Mouse (Mus musculus) left cerebral cortex, postnatal 4 days (tissue): Measurements from ENCODE around the gene Pard6b. TPM values are rescaled to one million over a fixed set of nuclear protein-coding genes. Genes with fewer than 3 reads are reported as not detected.
"Not testable (repeated sequence)": the region's sequence is repeated elsewhere in the genome, so short reads cannot be mapped to it uniquely, and the experiment has no call there.

Experiments
- DNase-seq: peaks from one replicate; pipeline ENCODE4 v3.0.0-alpha.2; 2022
- intact Hi-C: fragments of 180-260 bp; cut with DNase I; formaldehyde crosslinking; loops from one replicate; pipeline ENCODE4 v1.15.1; 2025
- total RNA-seq, 2 experiments: library from RNA; stranded (reverse); gene quantifications; 2 replicates each; pipeline ENCODE4 v1.2.3; 2021

The Pard6b gene
- total RNA-seq, 2 experiments from 2014 or later = 4.3 to 4.9 TPM

GRCm38 (mm10) chr2:168096487-168096886 is 15.7 kb downstream of the Pard6b start:
- no peak for DNase-seq

DNA sequence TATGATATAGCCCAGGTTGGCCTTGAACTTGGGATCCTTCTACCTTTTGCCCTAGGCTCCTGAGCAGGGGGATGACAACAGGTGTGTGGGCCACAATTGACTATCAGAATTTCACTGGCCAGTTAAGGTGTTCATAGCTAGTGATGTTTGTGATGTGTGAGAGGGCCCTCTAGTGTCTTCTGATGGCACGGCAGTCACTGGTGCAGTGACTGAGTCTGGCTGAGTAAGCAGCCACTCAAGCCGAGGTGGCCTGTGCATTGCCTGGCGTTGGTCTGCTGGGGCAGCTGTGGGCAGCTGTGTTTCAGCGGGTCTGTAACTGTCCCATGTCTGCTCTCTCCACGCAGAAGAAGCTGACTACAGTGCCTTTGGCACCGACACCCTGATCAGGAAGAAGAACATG is 17.2 kb downstream of the Pard6b start:
- intact Hi-C loops = no loop called here
- DNase-seq = peak; percentile 54

More at GRCm38 (mm10) chr2:168096487-168096886, 15.7 kb downstream of the Pard6b start:
- intact Hi-C loops = no loop called here

GRCm38 (mm10) chr2:168100008-168100407 is 19.2 kb downstream of the Pard6b start:
- no peak for DNase-seq
- intact Hi-C loops = no loop called here

DNA sequence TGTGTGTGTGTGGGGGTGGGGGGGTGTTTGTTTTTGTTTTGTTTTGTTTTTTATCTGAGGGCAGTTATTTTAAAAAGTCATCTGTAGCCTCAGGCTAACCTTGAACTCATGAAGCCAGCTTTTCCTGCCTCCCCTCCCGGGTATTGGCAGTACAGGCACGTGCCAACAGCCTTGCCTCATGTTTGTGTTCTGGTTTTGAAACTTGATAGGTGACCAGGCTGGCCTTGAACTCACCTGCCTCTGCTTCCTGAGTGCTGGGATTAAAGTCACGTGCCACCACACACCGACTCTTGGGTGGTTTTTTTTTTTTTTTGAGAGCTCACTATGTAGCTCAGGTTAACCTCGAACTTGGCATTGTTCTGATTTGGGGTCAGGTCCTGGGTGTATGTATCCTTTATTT is 21.0 kb downstream of the Pard6b start:
- intact Hi-C loops = no loop called here
- DNase-seq = no peak

- intact Hi-C loops = no loop called here
- no peak for DNase-seq
Observed at GRCm38 (mm10) chr2:168103341-168103740, 22.5 kb downstream of the Pard6b start.

DNA sequence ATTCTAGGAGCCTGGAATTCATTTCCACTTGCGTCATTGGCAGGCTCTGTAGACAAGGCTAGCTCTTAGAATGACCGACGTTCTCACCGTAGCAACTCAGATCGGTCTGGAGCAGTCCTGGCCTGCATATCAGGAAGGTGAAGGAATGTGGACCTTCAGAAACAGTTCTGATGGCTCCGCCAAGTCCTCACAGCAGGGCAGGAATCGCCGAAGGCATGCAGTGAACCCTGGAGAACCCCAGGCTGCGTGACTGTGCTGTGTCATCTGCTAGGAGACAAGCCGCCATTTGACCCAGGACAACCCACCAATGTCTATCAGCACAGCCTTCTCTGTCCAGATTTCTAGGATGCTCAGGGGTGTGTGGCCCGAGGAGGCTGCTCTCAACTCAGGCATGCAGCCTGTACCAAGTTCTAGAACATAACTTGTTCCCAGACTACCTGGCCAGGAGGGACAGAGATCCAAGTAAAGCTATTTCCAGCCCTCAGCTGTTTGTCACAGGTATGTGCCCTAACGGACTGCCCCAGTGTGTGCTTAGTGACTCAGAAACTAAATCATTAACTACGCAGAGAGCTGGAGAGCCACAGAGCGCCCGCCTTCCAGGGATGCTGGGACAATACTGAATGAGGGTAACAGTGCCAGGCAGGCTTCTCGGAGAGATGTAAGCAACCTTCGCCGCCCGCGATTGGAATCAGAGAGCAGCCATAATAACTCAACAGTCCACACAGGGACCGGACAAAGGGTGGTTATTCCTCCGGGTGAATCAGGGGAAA is 23.8 kb downstream of the Pard6b start:
- DNase-seq = no peak
- intact Hi-C loops = no loop called here

DNA sequence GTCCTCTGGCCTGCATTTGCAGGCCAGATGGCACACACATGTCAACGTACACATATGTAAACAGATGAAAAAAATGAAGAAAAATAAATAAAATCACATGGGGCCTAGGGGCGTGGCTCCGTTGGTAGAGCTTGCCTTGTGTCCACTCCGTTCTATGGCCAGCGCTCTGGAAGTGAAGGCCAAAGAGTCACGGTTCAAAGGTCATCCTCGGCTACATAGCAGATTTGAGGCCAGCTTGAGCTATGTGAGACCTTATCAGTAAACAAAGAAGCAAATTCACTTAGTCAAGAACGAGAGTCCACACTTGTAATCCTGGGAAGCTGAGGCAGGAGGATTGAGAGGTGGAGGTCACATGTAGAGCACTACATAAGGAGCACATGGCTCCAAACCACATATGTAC is 24.5 kb downstream of the Pard6b start:
- DNase-seq = no peak
- intact Hi-C loops = no loop called here

GRCm38 (mm10) chr2:168106701-168107178 is 25.9 kb downstream of the Pard6b start:
- peak; percentile 92 for DNase-seq
- intact Hi-C loops = no loop called here

DNA sequence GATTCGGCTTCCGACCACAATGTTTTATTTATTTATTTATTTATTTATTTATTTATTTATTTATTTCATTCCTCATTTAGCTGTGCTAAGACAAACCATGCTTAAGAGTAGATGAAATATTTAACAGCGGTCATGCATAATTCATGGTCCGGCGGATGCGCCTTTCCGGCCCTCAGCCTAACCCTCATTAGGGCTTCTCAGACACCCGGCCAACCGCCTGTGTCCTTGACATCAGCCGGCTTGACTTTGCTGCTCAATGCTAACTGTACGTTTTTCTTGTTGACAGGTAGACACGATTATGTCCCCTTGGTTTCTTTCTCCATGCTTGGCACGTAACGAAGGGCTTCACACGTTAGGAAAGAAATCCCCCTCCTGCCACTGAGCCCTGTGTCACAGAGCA is 26.6 kb downstream of the Pard6b start:
- DNase-seq = no peak
- intact Hi-C loops = no loop called here

- DNase-seq, intact Hi-C loops: not testable (repeated sequence)
Observed at GRCm38 (mm10) chr2:168107901-168108300, 27.1 kb downstream of the Pard6b start.

- intact Hi-C loops = no loop called here
- peak; percentile 70 for DNase-seq
Observed at GRCm38 (mm10) chr2:168111902-168112301, 31.1 kb downstream of the Pard6b start.

DNA sequence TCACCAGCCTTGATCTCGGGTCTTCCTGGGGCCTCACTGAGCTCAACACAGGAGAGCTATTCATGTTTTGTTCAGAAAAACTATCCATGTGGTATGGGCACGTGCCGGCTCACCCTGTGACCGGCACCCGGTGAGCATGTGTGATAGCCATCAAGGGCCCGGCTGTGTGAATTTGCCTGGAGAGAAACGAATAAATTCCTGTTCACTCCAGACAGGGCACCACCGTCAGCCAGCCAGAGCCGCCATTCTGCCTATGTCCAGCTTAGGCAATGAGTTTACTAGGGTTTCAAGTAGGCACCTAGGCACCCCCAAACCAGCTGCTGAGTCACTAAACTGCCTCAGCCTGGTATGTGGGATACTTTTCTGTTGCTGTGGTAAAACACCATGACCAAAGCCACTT is 32.5 kb downstream of the Pard6b start:
- intact Hi-C loops = no loop called here
- no peak for DNase-seq

- intact Hi-C loops = no loop called here
- no peak for DNase-seq
Observed at GRCm38 (mm10) chr2:168113692-168114091, 32.9 kb downstream of the Pard6b start.

GRCm38 (mm10) chr2:168114699-168115350 is 34.0 kb downstream of the Pard6b start:
- peak; percentile 77 for DNase-seq
- intact Hi-C loops = no loop called here

DNA sequence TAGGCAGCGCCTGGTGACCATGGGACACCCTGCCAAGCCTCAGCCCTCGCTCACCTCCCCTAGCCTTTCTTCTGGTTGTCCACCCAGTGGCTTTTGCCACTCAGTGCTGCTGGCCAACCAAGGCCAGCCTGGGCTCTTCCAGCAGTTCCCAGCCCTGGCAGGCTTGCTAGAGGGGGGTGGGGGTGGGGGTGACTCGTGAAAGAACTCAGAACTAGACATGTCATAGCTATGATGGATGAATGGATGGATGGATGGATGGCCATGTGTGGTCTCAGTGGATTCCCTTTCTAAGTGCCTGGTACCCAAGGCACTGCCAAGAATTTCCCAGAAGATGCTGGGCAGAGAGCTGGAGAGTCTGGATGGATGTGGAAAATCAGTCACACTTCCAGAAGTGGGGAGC is 35.0 kb downstream of the Pard6b start:
- intact Hi-C loops = no loop called here
- DNase-seq = no peak

GRCm38 (mm10) chr2:168117147-168117546 is 36.3 kb downstream of the Pard6b start:
- peak; percentile 55 for DNase-seq
- intact Hi-C loops = no loop called here

DNA sequence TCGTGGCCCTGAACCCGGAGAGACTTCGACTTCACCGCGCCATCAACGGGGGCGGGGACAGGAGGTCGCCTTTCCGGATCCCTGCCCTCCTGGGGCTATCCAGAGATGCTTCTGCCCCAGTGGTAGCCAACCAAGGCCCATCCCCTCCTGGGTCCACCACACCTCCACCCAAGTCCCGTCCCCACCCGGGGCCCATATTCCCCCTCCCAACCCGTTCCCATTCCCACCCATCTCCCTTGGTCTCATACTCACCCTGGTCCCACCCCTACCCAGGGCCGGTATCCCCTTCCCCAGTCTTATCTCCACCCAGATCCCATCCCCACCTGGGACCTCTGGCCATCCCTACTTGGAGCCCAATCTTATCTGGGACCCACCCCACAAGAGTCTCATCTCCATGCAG is 36.7 kb downstream of the Pard6b start:
- intact Hi-C loops = no loop called here
- DNase-seq = no peak

GRCm38 (mm10) chr2:168117967-168118366 is 37.2 kb downstream of the Pard6b start:
- no peak for DNase-seq
- intact Hi-C loops = no loop called here

DNA sequence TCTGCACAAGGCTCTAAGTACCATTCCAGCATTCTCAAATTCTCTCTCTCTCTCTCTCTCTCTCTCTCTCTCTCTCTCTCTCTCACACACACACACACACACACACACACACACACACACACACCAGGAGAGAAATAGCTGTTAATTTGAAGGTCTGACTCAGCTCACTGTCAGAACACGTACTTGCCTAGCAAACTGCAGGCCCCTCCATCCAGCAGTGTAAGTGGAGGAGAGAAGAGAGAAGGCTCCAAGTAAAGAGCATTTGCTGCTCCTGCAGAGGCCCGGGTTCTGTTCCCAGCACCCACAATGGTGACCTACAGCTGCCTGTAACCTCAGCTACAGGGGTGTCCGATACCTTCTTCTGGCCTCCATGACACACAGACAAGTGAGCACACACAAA is 37.7 kb downstream of the Pard6b start:
- no peak for DNase-seq
- intact Hi-C loops = no loop called here

DNA sequence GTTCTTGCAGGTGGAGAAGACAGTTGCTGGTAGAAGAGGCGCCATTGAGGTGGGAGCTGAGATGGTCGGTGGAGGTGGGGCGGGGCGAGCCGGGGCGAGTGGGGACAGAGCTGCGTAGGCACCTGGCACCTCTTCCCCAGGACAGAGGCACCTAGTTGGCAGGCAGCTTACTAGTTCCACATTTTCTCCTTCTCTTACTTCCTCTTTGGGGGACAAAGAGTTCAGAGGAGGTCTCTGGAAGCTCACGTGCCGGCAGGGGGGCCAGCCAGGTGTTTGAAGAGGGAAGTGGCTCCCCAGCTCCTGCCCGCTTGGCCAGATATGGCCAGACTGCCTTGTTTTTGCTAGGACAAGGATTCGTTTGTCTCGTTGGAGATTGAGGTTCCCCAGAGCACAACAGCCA is 38.3 kb downstream of the Pard6b start:
- no peak for DNase-seq

DNA sequence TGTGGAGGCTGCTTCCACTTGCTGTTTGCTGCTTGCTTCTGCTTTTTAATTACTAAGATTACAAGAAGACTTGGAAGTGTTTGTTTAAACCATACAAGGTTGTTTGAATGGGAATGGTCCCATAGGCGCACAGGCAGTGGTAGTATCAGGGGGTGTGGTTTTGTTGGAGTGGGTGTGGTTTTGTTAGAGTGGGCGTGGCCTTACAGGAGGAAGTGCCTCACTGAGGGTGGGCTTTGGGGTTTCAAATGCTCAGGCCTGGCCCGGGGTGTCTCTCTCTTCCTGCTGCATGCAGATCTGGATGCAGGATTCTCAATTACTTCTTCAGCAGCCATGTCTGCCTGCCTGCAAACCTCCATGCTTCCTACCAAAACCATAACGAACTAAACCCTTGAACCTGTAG is 40.1 kb downstream of the Pard6b start:
- intact Hi-C loops = no loop called here
- no peak for DNase-seq

More for the DNA sequence above, 38.3 kb downstream of the Pard6b start:
- intact Hi-C loops = no loop called here

GRCm38 (mm10) chr2:168123652-168124051 is 42.8 kb downstream of the Pard6b start:
- DNase-seq = no peak
- intact Hi-C loops = no loop called here
